Mouse (Mus musculus) urinary bladder, postnatal 10 days (tissue): ENCODE data around the gene Hmga2.
"Not testable (repeated sequence)": the region's sequence is repeated elsewhere in the genome, so short reads cannot be mapped to it uniquely, and the experiment has no call there.

Experiments
- DNase-seq: peaks from one replicate; pipeline ENCODE4 v3.0.0; 2022; ENCODE audit warnings: low spot score

The Hmga2 gene

DNA sequence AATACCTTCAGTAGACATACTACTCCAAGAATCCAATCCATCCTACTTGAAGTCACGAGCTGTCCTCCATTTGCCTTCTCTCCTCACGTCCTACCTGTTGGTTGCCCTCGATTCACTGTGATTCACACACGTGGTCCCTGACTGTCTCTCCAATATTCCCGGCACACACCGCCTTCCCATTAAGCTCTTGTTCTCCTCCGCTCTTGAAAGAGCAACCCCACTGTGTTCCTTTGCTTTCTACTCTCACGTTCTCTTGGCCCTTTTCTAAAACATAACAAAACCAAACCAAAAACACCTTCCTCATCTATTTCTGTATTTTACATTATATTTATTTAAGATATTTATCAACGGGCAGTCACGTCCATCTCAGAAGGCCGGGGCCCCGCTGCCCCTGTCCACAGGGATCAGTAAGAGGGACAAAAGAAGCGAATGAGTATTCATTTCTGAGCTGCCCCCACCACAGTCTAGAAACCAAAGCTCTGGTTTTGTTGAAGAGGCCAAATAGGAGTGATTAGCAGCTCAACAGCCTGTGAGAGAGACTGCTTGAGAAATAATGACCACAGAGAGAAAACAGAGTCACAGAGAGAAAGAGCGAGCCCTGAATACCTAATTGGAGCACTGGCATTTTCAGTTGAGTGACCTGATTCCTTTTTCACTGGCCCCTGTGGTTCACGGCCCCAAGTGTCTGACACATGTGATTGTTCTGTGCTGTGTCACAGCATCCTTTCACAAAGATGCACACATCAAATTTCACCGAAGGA, 131.5 kb downstream of the Hmga2 start:
- no peak for DNase-seq

DNA sequence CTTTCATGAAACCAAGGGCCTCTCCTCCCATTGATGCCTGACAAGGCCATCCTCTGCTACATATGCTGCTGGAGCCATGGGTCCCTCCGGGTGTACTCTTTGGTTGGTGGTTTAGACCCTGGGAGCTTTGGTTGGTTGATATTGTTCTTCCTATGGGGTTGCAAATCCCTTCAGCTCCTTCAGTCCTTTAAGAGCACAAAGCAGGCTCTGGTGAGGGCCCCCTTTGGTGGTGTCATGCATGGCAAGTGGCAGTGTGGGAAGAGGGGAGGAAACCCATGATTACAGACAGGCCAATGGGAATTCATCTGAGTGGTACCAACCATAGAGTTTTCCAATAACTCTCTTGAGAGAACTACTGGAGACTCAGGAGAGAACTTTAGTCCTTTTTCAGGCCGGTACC, 136.4 kb downstream of the Hmga2 start:
- DNase-seq: not testable (repeated sequence)

DNA sequence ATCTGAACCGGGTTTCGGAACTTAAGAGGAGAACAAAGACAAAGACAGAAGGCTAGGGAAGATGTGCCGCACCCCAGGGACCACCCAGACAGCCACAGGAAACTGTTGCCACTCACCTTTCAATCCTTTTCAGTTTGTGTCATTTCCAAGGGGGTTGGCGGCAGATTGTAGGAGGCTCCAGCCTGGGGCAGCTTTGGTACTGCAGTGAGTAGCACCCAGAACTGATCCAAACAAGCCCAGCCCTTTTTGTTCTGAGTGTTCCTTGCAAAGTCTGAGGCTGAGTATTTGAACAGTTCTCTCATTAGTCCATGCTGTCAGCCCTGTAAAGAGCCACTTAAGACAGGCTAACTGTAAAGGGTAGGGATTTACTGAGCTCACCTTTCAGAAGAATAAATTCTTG, 136.9 kb downstream of the Hmga2 start:
- DNase-seq: no peak

DNA sequence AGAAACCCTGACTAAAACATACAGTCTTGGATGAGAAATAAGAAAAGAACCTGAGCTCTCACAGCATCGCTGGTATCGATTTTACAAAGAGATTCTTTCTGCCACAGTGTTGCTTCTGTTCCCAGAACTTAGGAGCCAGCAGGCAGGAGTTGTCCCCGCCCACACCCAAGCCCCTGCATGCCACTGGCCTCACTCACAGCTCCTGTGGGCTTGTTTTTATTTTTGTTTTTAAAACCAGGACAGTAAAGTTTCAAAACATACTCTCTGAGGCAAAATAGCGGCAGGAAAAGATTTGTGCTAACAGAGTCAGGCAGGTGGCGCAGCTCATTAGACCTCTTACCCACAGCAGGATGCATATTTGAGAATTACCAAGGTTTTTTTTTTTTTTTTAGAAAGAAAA, 137.4 kb downstream of the Hmga2 start:
- DNase-seq: no peak

DNA sequence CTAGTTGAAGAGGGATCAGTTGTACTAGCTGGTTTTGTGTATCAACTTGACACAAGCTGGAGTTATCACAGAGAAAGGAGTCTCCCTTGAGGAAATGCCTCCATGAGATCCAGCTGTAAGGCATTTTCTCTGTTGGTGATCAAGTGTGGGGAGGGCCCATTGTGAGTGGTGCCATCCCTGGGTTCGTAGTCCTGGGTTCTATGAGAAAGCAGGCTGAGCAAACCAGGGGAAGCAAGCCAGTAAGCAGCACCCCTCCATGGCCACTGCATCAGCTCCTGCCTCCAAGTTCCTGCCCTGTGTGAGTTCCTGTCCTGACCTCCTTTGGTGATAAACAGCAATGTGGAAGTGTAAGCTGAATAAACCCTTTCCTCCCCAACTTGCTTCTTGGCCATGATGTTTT, 137.8 kb downstream of the Hmga2 start:
- not testable (repeated sequence) for DNase-seq

DNA sequence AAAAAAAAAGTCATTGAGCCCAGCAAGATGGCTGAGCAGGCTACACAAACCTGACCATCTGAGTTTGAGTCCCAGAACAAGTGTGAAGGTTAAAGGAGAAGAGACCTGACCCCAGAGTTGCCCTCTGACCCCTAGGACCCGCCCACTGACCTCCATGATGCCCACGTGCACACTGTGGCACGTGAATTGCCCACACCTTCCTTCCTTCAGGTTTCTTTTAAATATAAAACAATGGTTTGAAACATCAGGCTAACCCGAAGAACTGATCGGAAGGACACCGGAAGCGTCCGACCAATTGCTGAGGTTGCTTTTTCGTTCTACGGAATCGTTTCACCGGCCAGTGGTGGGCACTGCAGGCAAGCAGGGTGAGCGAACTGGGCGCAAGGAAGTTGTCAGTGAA, 148.3 kb downstream of the Hmga2 start:
- DNase-seq: no peak

DNA sequence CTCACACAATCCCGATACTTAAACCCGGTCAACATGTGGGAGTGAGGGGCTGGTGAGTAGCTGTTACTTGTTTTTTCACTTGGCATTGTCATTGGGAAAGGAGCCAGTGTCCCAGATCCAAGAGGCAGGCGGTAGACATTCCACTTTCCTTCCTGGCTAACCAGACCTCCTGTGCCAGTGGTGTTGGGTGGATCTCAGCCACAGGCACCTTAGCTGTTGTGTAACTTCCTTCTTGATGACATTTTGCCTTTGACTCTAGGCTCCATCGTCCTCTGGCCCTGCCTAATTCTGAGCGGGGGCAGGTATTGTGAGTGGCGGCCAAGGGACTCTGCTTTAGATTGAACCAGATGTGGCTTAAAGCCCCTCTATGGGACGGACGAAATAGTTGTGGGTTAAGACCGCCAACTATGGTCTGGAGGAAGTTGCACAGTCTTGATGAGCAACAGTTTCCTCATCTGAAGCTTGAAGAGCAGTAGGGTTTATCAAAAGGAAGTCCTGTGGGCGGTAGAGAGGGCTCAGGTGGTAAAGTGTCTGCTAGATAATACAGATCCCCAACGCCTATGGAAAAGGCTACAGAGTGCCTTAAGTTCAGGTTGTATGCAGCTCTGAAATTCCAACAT, 152.6 kb downstream of the Hmga2 start:
- no peak for DNase-seq

DNA sequence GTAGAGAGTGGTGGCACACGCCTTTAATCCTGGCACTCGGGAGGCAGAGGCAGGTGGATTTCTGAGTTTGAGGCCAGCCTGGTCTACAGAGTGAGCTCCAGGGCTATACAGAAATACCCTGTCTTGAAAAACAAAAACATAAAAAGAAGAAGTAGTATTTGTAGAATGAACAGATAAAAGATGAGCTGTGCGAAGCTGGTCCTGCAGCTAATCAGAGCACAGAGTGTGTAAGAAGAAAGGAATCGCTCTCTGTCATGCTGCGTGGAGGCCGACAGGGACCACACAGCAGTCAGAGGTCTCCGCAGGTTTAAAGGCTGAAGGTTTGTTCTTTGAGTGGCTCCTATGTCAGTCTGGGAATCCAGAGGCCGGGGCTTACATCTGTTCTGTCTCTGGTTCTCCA, 153.5 kb downstream of the Hmga2 start:
- no peak for DNase-seq

DNA sequence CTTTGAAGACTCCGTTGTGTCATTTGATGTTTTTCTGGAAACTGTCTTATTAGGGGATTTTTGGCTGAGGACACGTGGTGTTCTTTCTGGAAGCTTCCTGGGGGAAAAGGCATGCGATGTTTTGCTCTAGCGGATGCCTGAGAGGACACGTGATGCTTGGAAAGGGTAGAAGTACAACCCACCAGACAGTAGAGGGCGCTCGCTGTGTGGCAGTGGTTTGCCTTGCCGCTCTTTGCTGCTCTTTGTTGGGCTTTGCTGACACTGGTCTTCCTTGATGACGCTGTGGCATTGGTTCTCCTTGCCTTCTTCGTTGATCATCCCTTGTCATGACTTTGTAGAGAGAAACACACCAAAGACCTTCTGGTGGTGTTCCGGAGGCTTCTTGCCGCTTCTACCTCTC, 156.7 kb downstream of the Hmga2 start:
- DNase-seq: no peak
